Mouse (Mus musculus) lung, embryonic 14.5 days (tissue): ENCODE measurements around the gene Srebf1. TPM values are rescaled to one million over a fixed set of nuclear protein-coding genes. Genes with fewer than 3 reads are reported as not detected.

Experiments used
- ATAC-seq: fragments of 200-750 bp; cut with Nextera tagmentation; 2 replicates; pipeline ENCODE4 v1.8.0; 2017; ENCODE audit warnings: mild to moderate bottlenecking, moderate TSS enrichment, moderate library complexity; ENCODE audit not compliant: insufficient read depth
- DNase-seq: peaks from one replicate; pipeline ENCODE4 v3.0.0-alpha.2; 2015
- H3K27ac ChIP-seq: fragments of 300-500 bp; sonication (generic); 2 replicates; pipeline ENCODE4 v1.5.1; 2014; ENCODE audit warnings: low read depth, mild to moderate bottlenecking, moderate library complexity
- H3K27me3 ChIP-seq: fragments of 300-500 bp; sonication (generic); 2 replicates; pipeline ENCODE4 v1.6.1; 2014; ENCODE audit warnings: low read length, control low read depth; ENCODE audit not compliant: insufficient read depth
- H3K36me3 ChIP-seq: fragments of 300-500 bp; sonication (generic); 2 replicates; pipeline ENCODE4 v1.6.1; 2014; ENCODE audit warnings: control low read depth; ENCODE audit not compliant: insufficient read depth
- H3K4me1 ChIP-seq: fragments of 300-500 bp; sonication (generic); 2 replicates; pipeline ENCODE4 v1.6.1; 2014; ENCODE audit warnings: antibody characterized with exemption, control low read depth; ENCODE audit not compliant: insufficient read depth
- H3K4me2 ChIP-seq: fragments of 300-500 bp; sonication (generic); 2 replicates; pipeline ENCODE4 v1.6.1; 2014; ENCODE audit warnings: mild to moderate bottlenecking
- H3K4me3 ChIP-seq: fragments of 300-500 bp; sonication (generic); 2 replicates; pipeline ENCODE4 v1.5.1; 2014; ENCODE audit warnings: low read depth, low read length
- H3K9ac ChIP-seq: fragments of 300-500 bp; sonication (generic); 2 replicates; pipeline ENCODE4 v1.6.1; 2014
- H3K9me3 ChIP-seq: fragments of 300-500 bp; sonication (generic); 2 replicates; pipeline ENCODE4 v1.6.1; 2016; ENCODE audit warnings: low read depth, low read length, control low read depth
- CTCF ChIP-seq: IDR thresholded peaks from 2 replicates; pipeline ENCODE4 v1.5.1; 2016; ENCODE audit warnings: antibody characterized with exemption, low read depth
- WGBS: fragments of 180-500 bp; shearing (Covaris S2); extraction: QIAGEN DNeasy Blood & Tissue Kit; methylation state at CpG from one replicate; pipeline ENCODE4 v1.1.7; 2014; 5-methylcytosine and 5-hydroxymethylcytosine counted together
- polyA plus RNA-seq: library from polyadenylated mRNA; unstranded; fragments of >200 nt; fragmentation: Nextera tagmentation; extraction: Ambion mirVana; gene quantifications from 2 replicates; pipeline ENCODE4 v1.2.1, GENCODE M21; 2014

Srebf1 gene
- polyA plus RNA-seq, 1 experiment from 2014 or later: 73.9 TPM

GRCm38 (mm10) chr11:60198651-60199050 is 23.7 kb downstream of the Srebf1 start:
- no peak overlapping the region for H3K4me3 ChIP-seq
- no peak for DNase-seq
- WGBS: 78% methylated on average over 12 of the region's 12 CpGs
- no peak for ATAC-seq
- peaks cover 7% of the 10 kb centered on the region; the same call in 1 of the 2 replicates for H3K9me3 ChIP-seq
- no peaks in the 10 kb centered on the region for H3K4me1 ChIP-seq
- TF ChIP-seq CTCF: no peak
- H3K4me2 ChIP-seq: no peak overlapping the region
- H3K9ac ChIP-seq: no peak overlapping the region
- H3K36me3 ChIP-seq: peaks cover 95% of the 10 kb centered on the region
- H3K27ac ChIP-seq: no peak overlapping the region
- H3K27me3 ChIP-seq: no peaks in the 10 kb centered on the region

- ATAC-seq (no peak), DNase-seq (no peak)
- Histone ChIP-seq H3K9ac (no peak overlapping the region), H3K4me3 (no peak overlapping the region), H3K36me3 (peaks cover 95% of the 10 kb centered on the region), H3K4me1 (no peaks in the 10 kb centered on the region), H3K27me3 (no peaks in the 10 kb centered on the region), H3K9me3 (peaks cover 7% of the 10 kb centered on the region; the same call in 1 of the 2 replicates), H3K4me2 (no peak overlapping the region), H3K27ac (peak overlapping the region; percentile 8; the same call in 1 of the 2 replicates)
- TF ChIP-seq CTCF: no peak
- 73% methylated on average over 24 of the region's 24 CpGs for WGBS
These were observed 24.3 kb downstream of the Srebf1 start for GRCm38 (mm10) chr11:60197998-60198619.

- WGBS: 66% methylated on average over 5 of the region's 5 CpGs
- H3K36me3 ChIP-seq: peaks cover 95% of the 10 kb centered on the region
- DNase-seq: no peak
These were observed 26.0 kb downstream of the Srebf1 start for GRCm38 (mm10) chr11:60196344-60196743.

GRCm38 (mm10) chr11:60195108-60195507 is 27.3 kb downstream of the Srebf1 start:
- peak; percentile 70 for TF ChIP-seq CTCF
- Histone ChIP-seq H3K36me3 (peaks cover 95% of the 10 kb centered on the region), H3K9me3 (peaks cover 7% of the 10 kb centered on the region; the same call in 1 of the 2 replicates), H3K4me1 (no peaks in the 10 kb centered on the region), H3K27ac (no peak overlapping the region), H3K9ac (no peak overlapping the region), H3K27me3 (no peaks in the 10 kb centered on the region), H3K4me2 (no peak overlapping the region), H3K4me3 (no peak overlapping the region)
- peak; percentile 68 for DNase-seq
- ATAC-seq: no peak

More at GRCm38 (mm10) chr11:60196344-60196743, 26.0 kb downstream of the Srebf1 start:
- Histone ChIP-seq H3K9me3 (peaks cover 7% of the 10 kb centered on the region; the same call in 1 of the 2 replicates), H3K4me2 (no peak overlapping the region), H3K4me3 (no peak overlapping the region), H3K4me1 (no peaks in the 10 kb centered on the region), H3K9ac (no peak overlapping the region), H3K27me3 (no peaks in the 10 kb centered on the region), H3K27ac (no peak overlapping the region)
- ATAC-seq: no peak
- no peak for TF ChIP-seq CTCF

- TF ChIP-seq CTCF: no peak
- Histone ChIP-seq H3K9me3 (peaks cover 7% of the 10 kb centered on the region; the same call in 1 of the 2 replicates), H3K27ac (no peak overlapping the region), H3K4me3 (no peak overlapping the region), H3K9ac (no peak overlapping the region), H3K36me3 (peaks cover 97% of the 10 kb centered on the region), H3K27me3 (no peaks in the 10 kb centered on the region), H3K4me2 (no peak overlapping the region), H3K4me1 (no peaks in the 10 kb centered on the region)
- DNase-seq (no peak), ATAC-seq (no peak)
- WGBS: 69% methylated on average over 4 of the region's 4 CpGs
These were observed 28.8 kb downstream of the Srebf1 start for GRCm38 (mm10) chr11:60193556-60193955.

GRCm38 (mm10) chr11:60192534-60192933 is 29.8 kb downstream of the Srebf1 start:
- Histone ChIP-seq H3K27me3 (no peaks in the 10 kb centered on the region), H3K36me3 (peaks cover 97% of the 10 kb centered on the region), H3K4me1 (no peaks in the 10 kb centered on the region), H3K9ac (no peak overlapping the region), H3K4me2 (no peak overlapping the region), H3K4me3 (no peak overlapping the region), H3K9me3 (peaks cover 7% of the 10 kb centered on the region; the same call in 1 of the 2 replicates), H3K27ac (no peak overlapping the region)
- WGBS: 74% methylated on average over 6 of the region's 6 CpGs
- TF ChIP-seq CTCF: no peak
- no peak for ATAC-seq
- no peak for DNase-seq

- no peaks in the 10 kb centered on the region for H3K27me3 ChIP-seq
- no peak for DNase-seq
- TF ChIP-seq CTCF: no peak
- H3K27ac ChIP-seq: no peak overlapping the region; the same call in 1 of the 2 replicates
- WGBS: 83% methylated on average over 17 of the region's 17 CpGs
- H3K4me3 ChIP-seq: no peak overlapping the region
- H3K4me1 ChIP-seq: no peaks in the 10 kb centered on the region
- H3K9me3 ChIP-seq: peaks cover 7% of the 10 kb centered on the region; the same call in 1 of the 2 replicates
- no peak overlapping the region for H3K4me2 ChIP-seq
- H3K9ac ChIP-seq: no peak overlapping the region
- ATAC-seq: no peak
- peaks cover 100% of the 10 kb centered on the region for H3K36me3 ChIP-seq
These were observed 32.2 kb downstream of the Srebf1 start for GRCm38 (mm10) chr11:60190055-60190641.
